Mouse (Mus musculus): ENCODE results near the gene Grrp1. TPM values are rescaled to one million over a fixed set of nuclear protein-coding genes. Genes with fewer than 3 reads are reported as not detected.

The Grrp1 gene
- total RNA-seq, 2 experiments from 2014 or later: 8.6 to 13.8 TPM

GRCm38 (mm10) chr4:134250116-134250929, 3.6 kb downstream of the Grrp1 start:
- intact Hi-C loops (cut with DNase I): loop anchor here (10.0 kb wide), 1 partner anchor 224 kb away; no protein-coding TSS in a partner anchor
- no peak for DNase-seq

GRCm38 (mm10) chr4:134249651-134250050, 4.3 kb downstream of the Grrp1 start:
- peak; percentile 89 to 92 for DNase-seq
- intact Hi-C loops (cut with DNase I): loop anchor here (2.0 to 10.0 kb wide), 3 partner anchors 19 to 225 kb away; no protein-coding TSS in a partner anchor

DNA sequence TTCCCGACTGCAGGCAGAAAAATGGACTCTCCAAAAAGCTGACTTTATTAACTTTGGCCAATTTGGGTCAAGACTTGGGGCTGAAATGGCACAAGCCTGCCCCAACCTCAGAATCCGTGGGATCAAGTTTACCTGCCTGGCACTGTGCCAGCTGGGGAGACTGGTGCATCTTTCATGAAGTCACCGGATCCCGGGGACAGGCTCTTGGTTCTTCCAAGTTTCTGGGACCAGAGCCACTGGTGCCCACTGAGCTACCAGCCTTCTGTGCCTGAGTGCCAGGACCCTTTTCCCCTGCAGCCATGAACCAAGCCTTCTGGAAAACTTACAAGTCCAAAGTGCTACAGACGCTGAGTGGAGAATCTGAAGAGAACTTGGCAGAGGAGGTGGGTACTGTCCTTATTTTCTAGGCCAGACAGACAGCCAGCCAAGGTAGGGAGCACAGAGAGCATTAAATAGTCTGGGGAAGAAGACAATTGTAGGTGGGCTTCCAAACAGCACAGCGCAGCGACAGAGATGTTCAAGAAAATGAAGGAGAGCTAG, 7.1 kb downstream of the Grrp1 start, which contains the start of gene Gm30191:
Gene Gm30191, plus strand, starts transcription at position 217 of the 540 bp plus-strand sequence.
- DNase-seq: no peak
- intact Hi-C loops (cut with DNase I): loop anchor here (2.0 kb wide), 1 partner anchor 60 kb away; the partner anchor contains the start of gene Cep85

GRCm38 (mm10) chr4:134246256-134246655, 7.7 kb downstream of the Grrp1 start:
- intact Hi-C loops (cut with DNase I): loop anchor here (2.0 kb wide), 1 partner anchor 59 kb away; the partner anchor contains the start of gene Cep85
- DNase-seq: no peak

- intact Hi-C loops (cut with DNase I): no loop called here
Observed at GRCm38 (mm10) chr4:134245148-134245843, 8.6 kb downstream of the Grrp1 start, which contains the start of gene Zfp593. Gene Zfp593, minus strand, starts transcription at chr4:134245592.

DNA sequence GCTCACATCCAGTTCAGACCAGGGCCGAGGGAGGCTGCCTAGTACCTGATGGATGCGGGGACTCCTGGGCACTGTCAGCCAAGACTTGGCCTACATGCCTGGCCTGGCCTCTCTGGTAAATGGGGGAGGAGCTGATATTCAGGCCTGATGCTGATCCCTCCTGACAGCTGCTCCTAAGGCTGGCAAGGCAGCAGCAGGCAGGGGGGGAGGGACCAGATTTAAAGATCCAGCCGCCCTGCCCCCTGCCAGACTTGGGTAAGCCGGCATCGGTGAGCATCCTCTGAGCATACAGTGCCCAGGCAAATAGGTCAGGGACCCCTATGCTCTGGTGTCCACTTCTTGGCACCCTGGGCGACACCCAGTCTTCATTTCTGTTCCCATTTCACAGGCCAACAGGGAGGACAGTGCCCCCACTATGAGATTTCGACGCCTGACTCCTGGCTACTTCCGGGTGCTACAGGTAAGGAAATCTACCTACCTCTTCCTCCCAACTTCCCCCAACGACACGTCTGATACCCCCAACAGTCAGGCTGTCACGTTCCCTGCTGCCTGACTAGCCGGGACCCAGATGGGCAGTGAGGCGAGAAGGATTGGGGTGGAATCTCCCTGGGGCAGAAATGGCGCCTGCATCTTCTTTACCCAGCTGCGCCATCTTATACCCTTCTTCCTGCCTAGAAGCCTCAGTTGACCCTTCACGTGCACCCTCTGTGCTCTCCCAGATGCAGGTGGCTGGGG, 10.2 kb downstream of the Grrp1 start, which contains the start of gene E130218I03Rik:
Gene E130218I03Rik, plus strand, starts transcription at position 147 of the 735 bp plus-strand sequence.
- DNase-seq: no peak
- intact Hi-C loops (cut with DNase I): no loop called here

More at GRCm38 (mm10) chr4:134245148-134245843, 8.6 kb downstream of the Grrp1 start, which contains the start of gene Zfp593:
- peak; percentile 96 to 98 for DNase-seq

- DNase-seq: no peak
- intact Hi-C loops (cut with DNase I): no loop called here
Observed at GRCm38 (mm10) chr4:134238686-134239085, 15.2 kb downstream of the Grrp1 start.

DNA sequence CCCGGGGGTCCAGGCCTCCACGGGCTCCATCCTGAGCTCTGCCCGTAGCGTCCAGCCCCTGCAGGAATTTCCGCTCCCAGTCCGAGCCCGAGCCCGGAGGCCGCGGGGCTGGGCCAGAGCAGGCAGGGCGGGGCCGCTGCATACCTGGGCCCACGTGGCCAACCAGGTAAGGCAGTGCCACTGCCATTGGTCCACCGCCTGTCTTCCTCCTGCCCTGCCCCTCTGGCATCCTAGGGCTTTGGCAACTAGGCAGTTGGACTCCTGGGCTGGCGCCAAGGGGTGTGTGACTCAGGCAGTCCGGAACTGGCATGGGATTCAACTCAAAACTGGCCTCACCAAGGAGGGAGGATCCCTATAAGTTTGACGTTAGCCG, 15.6 kb downstream of the Grrp1 start, which contains the start of gene Cnksr1:
Gene Cnksr1, minus strand, starts transcription at position 121 of the 373 bp plus-strand sequence.
- intact Hi-C loops (cut with DNase I): no loop called here
- peak; percentile 73 to 82 for DNase-seq

DNA sequence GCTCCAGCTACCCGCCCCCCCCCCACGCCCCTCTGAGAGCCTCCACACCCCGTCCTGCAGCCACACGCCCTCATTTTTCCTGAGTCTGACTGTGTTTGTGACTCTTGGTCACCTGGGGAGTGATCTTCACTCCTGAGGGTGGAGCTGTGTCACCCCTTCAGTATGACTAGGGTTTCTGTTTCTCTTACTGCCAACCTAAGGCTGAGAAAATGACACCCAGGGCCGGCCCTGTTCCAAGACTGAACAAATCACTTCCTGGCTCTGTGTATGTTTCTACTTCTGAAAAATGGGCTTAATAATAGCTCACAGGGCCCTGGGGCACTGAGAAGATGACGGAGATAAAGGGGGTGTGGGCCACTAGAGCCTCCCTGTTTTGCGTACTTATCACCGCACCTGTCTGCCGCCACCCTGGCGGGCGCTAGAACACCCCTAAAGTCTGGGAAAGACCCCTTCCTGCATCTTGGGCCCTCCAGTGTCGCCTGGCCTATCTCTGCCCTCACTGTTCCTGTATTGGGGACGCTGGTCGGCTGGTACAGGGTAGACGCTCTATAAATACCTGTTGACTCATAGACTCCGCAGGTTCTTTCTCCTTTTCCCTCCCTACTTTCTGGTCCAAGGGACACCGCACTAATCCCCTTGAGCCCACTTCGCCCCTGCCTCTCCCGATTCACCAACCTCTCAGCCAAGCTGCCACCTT, 16.2 kb downstream of the Grrp1 start:
- intact Hi-C loops (cut with DNase I): no loop called here
- no peak for DNase-seq

DNA sequence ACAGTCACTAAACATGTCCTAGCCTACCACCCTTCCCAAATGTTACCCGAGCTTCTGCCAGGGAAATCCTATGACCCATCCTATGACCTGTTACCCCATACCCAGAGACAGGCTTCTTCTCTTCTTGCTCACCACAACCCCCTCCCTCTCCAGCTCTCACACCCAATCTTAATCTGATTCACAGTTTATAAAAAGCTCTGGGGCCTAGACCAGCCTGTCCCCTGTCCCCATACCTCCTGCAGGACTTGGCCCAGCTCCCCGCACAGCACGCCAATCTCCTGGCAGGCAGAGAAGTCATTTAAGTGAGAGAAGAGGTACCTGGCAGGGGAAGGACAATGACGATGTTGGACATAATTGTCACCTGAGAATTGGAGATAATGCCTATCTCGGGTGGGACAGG, 19.0 kb downstream of the Grrp1 start:
- intact Hi-C loops (cut with DNase I): no loop called here
- peak in 1 of 2 experiments; percentile 29 for DNase-seq

GRCm38 (mm10) chr4:134230431-134230830, 23.5 kb downstream of the Grrp1 start:
- intact Hi-C loops (cut with DNase I): no loop called here
- DNase-seq: no peak

- DNase-seq: no peak
- intact Hi-C loops (cut with DNase I): no loop called here
Observed at GRCm38 (mm10) chr4:134227194-134227593, 26.7 kb downstream of the Grrp1 start, which contains the start of gene Catsper4. Gene Catsper4, minus strand, starts transcription at chr4:134227383.

DNA sequence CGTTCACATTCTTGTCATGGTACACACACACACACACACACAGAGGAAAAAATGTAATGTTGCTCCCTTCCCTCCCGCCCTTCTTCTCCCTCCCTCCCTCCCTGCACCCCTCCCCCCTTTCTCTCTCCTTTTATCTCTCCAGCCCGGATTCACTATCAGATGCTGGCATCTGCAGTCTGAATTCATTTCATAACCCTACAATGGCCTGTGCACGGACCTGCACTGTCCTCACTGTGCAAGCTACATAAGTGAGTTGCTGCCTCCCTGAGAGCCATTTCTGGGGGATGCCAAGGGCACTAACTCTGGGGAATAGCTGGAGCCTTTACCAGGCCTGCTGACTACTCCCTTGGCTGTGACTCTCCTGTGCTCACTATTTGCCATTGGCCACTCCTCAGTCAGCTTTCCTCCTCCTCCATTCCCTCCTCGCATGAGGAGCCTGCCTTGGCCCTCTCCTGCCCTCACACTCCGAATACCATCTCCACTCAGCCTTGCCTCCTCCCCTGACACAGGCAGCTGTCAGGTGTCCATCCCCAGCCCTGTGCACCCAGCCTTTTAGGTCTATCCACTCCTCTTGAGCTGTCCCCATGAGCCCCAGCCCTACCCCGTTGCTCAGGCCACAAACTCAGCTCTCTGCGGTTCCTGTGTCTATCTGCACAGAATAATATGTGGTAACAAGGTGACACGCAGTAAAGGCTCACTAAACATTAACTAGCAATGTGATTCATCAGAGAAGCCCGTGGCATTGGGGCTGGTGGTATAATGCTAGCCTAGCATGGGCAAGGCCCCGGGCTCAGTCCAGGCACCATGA, 30.9 kb downstream of the Grrp1 start:
- intact Hi-C loops (cut with DNase I): no loop called here
- DNase-seq: no peak

GRCm38 (mm10) chr4:134206488-134207053, 47.3 kb downstream of the Grrp1 start:
- DNase-seq: no peak
- intact Hi-C loops (cut with DNase I): no loop called here

GRCm38 (mm10) chr4:134203340-134203896, 50.5 kb downstream of the Grrp1 start:
- no peak for DNase-seq
- intact Hi-C loops (cut with DNase I): no loop called here

- intact Hi-C loops (cut with DNase I): no loop called here
- no peak for DNase-seq
Observed at GRCm38 (mm10) chr4:134202904-134203303, 51.0 kb downstream of the Grrp1 start, which contains the start of gene Gm7534. Gene Gm7534, minus strand, starts transcription at chr4:134203004.
